Mouse (Mus musculus): ENCODE data around the gene Spast.

- TF ChIP-seq POLR2A (IDR thresholded peaks at IDR 0.05; ENCODE audit: borderline replicate concordance, extremely low read depth, insufficient read depth, insufficient read length, poor library complexity, severe bottlenecking), result no peak
- TF ChIP-seq CTCF (IDR thresholded peaks at IDR 0.05; ENCODE audit: borderline replicate concordance, extremely low read depth, insufficient read depth, insufficient read length), result no peak
Observed at GRCm38 (mm10) chr17:74291640-74292361, 47.0 kb upstream of the Spast start.

All from brain, embryonic 14.5 days (tissue).